Mouse (Mus musculus) left cerebral cortex, adult 2 months (tissue): ENCODE measurements around the gene D630039A03Rik. TPM values are rescaled to one million over a fixed set of nuclear protein-coding genes. Genes with fewer than 3 reads are reported as not detected.

ENCODE experiments used
- DNase-seq, 2 experiments: peaks; one replicate each; pipeline ENCODE4 v3.0.0; 2021 to 2022; ENCODE audit warnings: low spot score in 2 of 2, mixed read lengths in 1 of 2; ENCODE audit errors: extremely low spot score in 1 of 2
- H3K27ac ChIP-seq: fragments of 200-600 bp; 2 replicates; pipeline ENCODE4 v1.8.1; 2022
- H3K4me3 ChIP-seq: fragments of 200-600 bp; 2 replicates; pipeline ENCODE4 v1.8.1; 2022
- CTCF ChIP-seq: fragments of 200-600 bp; IDR thresholded peaks from 2 replicates; pipeline ENCODE4 v1.8.1; 2022; ENCODE audit warnings: antibody characterized with exemption, mild to moderate bottlenecking, moderate library complexity
- intact Hi-C: fragments of 180-260 bp; cut with DNase I; formaldehyde crosslinking; loops from one replicate; pipeline ENCODE4 v1.15.1; 2025
- long read RNA-seq, 2 experiments: library from polyadenylated mRNA; stranded (forward); transcript quantifications; one replicate each; pipeline ENCODE4 v2.0.0; 2021; ENCODE audit warnings: borderline mapping rate in 2 of 2
- total RNA-seq, 2 experiments: library from RNA; stranded (reverse); gene quantifications; 2 replicates each; pipeline ENCODE4 v1.2.3; 2021

The D630039A03Rik gene
- total RNA-seq = under 1 TPM; 0.27 to 0.42 TPM
- long read RNA-seq, experiment 1 = 0 reads
- long read RNA-seq, experiment 2, partial matches to known transcripts = 0 of 1 reads
- long read RNA-seq, experiment 2, other reads (novel, unspliced or antisense) = 0 of 1 reads

GRCm38 (mm10) chr4:57916201-57916661 is at the start of gene D630039A03Rik:
D630039A03Rik (minus strand) TSS chr4:57916297.
- H3K27ac ChIP-seq = no peak within 1 kb of the TSS
- DNase-seq = no peak
- intact Hi-C loops = no loop called here
- no peak for TF ChIP-seq CTCF
- H3K4me3 ChIP-seq = no peak within 1 kb of the TSS

- no peak for TF ChIP-seq CTCF
- no peak for DNase-seq
- no peak overlapping the region for H3K27ac ChIP-seq
- intact Hi-C loops = no loop called here
- H3K4me3 ChIP-seq = no peak overlapping the region
Measured at GRCm38 (mm10) chr4:57965516-57965915, 49.4 kb upstream of the D630039A03Rik start.

- Histone ChIP-seq H3K4me3 (no peak overlapping the region), H3K27ac (no peak overlapping the region)
- no peak for TF ChIP-seq CTCF
- DNase-seq = no peak
- intact Hi-C loops = no loop called here
Measured at GRCm38 (mm10) chr4:57964143-57964542, 48.0 kb upstream of the D630039A03Rik start.

- H3K4me3 ChIP-seq = no peak overlapping the region
- TF ChIP-seq CTCF = no peak
- intact Hi-C loops = loop anchor here (10.0 kb wide), 1 partner anchor 956 kb away; the partner anchor contains the start of gene Ecpas
Measured at GRCm38 (mm10) chr4:57959056-57959455, 43.0 kb upstream of the D630039A03Rik start.

GRCm38 (mm10) chr4:57958098-57958497 is 42.0 kb upstream of the D630039A03Rik start:
- H3K27ac ChIP-seq = no peak overlapping the region
- DNase-seq = no peak
- no peak overlapping the region for H3K4me3 ChIP-seq
- no peak for TF ChIP-seq CTCF
- intact Hi-C loops = loop anchor here (10.0 kb wide), 1 partner anchor 957 kb away; the partner anchor contains the start of gene Ecpas

More at GRCm38 (mm10) chr4:57959056-57959455, 43.0 kb upstream of the D630039A03Rik start:
- H3K27ac ChIP-seq = no peak overlapping the region
- DNase-seq = no peak

- H3K4me3 ChIP-seq = peak overlapping the region; percentile 69
- H3K27ac ChIP-seq = peak overlapping the region; percentile 91
- TF ChIP-seq CTCF = no peak
- DNase-seq = no peak
- intact Hi-C loops = loop anchor here (10.0 kb wide), 1 partner anchor 957 kb away; the partner anchor contains the start of gene Ecpas
Measured at GRCm38 (mm10) chr4:57957200-57958085, 41.3 kb upstream of the D630039A03Rik start.

- intact Hi-C loops = loop anchor here (10.0 kb wide), 1 partner anchor 959 kb away; the partner anchor contains the start of gene Ecpas
- Histone ChIP-seq H3K27ac (peak within 1 kb of the TSS; percentile 95), H3K4me3 (peak within 1 kb of the TSS; percentile 69)
- peak; percentile 94 to 97 for DNase-seq
- TF ChIP-seq CTCF = no peak; the same call in 1 of the 2 replicates
Measured at GRCm38 (mm10) chr4:57956029-57956960, 40.2 kb upstream of the D630039A03Rik start, which contains the start of gene Txn1. Txn1 (minus strand) TSS chr4:57956411.

- intact Hi-C loops = loop anchor here (10.0 kb wide), 1 partner anchor 959 kb away; the partner anchor contains the start of gene Ecpas
- DNase-seq = peak; percentile 60 to 62
- H3K27ac ChIP-seq = peak overlapping the region; percentile 95
- peak overlapping the region; percentile 69 for H3K4me3 ChIP-seq
- no peak for TF ChIP-seq CTCF
Measured at GRCm38 (mm10) chr4:57955544-57955958, 39.5 kb upstream of the D630039A03Rik start.

- H3K4me3 ChIP-seq = peak overlapping the region; percentile 69
- DNase-seq = no peak
- intact Hi-C loops = loop anchor here (10.0 kb wide), 1 partner anchor 960 kb away; the partner anchor contains the start of gene Ecpas
- TF ChIP-seq CTCF = no peak
- H3K27ac ChIP-seq = peak overlapping the region; percentile 95; the same call in 1 of the 2 replicates
Measured at GRCm38 (mm10) chr4:57954991-57955390, 38.9 kb upstream of the D630039A03Rik start.

GRCm38 (mm10) chr4:57954580-57954979 is 38.5 kb upstream of the D630039A03Rik start:
- H3K27ac ChIP-seq = no peak overlapping the region
- DNase-seq = no peak
- intact Hi-C loops = loop anchor here (10.0 kb wide), 1 partner anchor 960 kb away; the partner anchor contains the start of gene Ecpas
- TF ChIP-seq CTCF = no peak
- H3K4me3 ChIP-seq = peak overlapping the region; percentile 69

- no peak overlapping the region for H3K27ac ChIP-seq
- TF ChIP-seq CTCF = no peak
- DNase-seq = no peak
- intact Hi-C loops = loop anchor here (10.0 kb wide), 1 partner anchor 961 kb away; the partner anchor contains the start of gene Ecpas
- H3K4me3 ChIP-seq = no peak overlapping the region
Measured at GRCm38 (mm10) chr4:57953796-57954195, 37.7 kb upstream of the D630039A03Rik start.
